Mouse (Mus musculus) forebrain, postnatal 0 days (tissue): ENCODE measurements at regions not wholly inside any gene's neighbourhood (a gene's known extent, or its start where the extent isn't known, plus 50 kb on each side); places are given as distances from the start of the nearest gene placed in this dataset.

Experiments
- ATAC-seq: fragments of 200-750 bp; cut with Nextera tagmentation; 2 replicates; pipeline ENCODE4 v1.8.0; 2017; ENCODE audit warnings: mild to moderate bottlenecking, moderate library complexity
- DNase-seq: peaks from one replicate; pipeline ENCODE4 v3.0.0-alpha.2; 2015
- H3K27ac ChIP-seq: fragments of 300-500 bp; sonication (generic); 2 replicates; pipeline ENCODE4 v1.5.1; 2014; ENCODE audit warnings: low read depth, mild to moderate bottlenecking, antibody characterized with exemption, low read length, moderate library complexity, mixed read lengths
- H3K27me3 ChIP-seq: fragments of 300-500 bp; sonication (generic); 2 replicates; pipeline ENCODE4 v1.6.1; 2014; ENCODE audit warnings: mild to moderate bottlenecking, low read length, mixed read lengths; ENCODE audit not compliant: insufficient read depth
- H3K36me3 ChIP-seq: fragments of 300-500 bp; sonication (generic); 2 replicates; pipeline ENCODE4 v1.6.1; 2014; ENCODE audit warnings: mild to moderate bottlenecking, moderate library complexity; ENCODE audit not compliant: insufficient read depth
- H3K4me1 ChIP-seq: fragments of 300-500 bp; sonication (generic); 2 replicates; pipeline ENCODE4 v1.6.1; 2014; ENCODE audit warnings: antibody characterized with exemption; ENCODE audit not compliant: insufficient read depth
- H3K4me2 ChIP-seq: fragments of 300-500 bp; sonication (generic); 2 replicates; pipeline ENCODE4 v1.6.1; 2014; ENCODE audit warnings: low read depth, mild to moderate bottlenecking, moderate library complexity
- H3K4me3 ChIP-seq: fragments of 300-500 bp; sonication (generic); 2 replicates; pipeline ENCODE4 v1.5.1; 2014; ENCODE audit warnings: low read depth, low read length, mixed read lengths
- H3K9ac ChIP-seq: fragments of 300-500 bp; sonication (generic); 2 replicates; pipeline ENCODE4 v1.6.1; 2014; ENCODE audit warnings: mild to moderate bottlenecking
- H3K9me3 ChIP-seq: fragments of 300-500 bp; sonication (generic); 2 replicates; pipeline ENCODE4 v1.6.1; 2016; ENCODE audit warnings: low read length
- CTCF ChIP-seq: sonication (generic); IDR thresholded peaks from 2 replicates; pipeline ENCODE4 v1.5.1; 2016; ENCODE audit warnings: antibody characterized with exemption, control low read depth, low read depth
- WGBS: fragments of 180-500 bp; shearing (Covaris S2); extraction: QIAGEN DNeasy Blood & Tissue Kit; methylation state at CpG from one replicate; pipeline ENCODE4 v1.1.7; 2014; 5-methylcytosine and 5-hydroxymethylcytosine counted together

DNA sequence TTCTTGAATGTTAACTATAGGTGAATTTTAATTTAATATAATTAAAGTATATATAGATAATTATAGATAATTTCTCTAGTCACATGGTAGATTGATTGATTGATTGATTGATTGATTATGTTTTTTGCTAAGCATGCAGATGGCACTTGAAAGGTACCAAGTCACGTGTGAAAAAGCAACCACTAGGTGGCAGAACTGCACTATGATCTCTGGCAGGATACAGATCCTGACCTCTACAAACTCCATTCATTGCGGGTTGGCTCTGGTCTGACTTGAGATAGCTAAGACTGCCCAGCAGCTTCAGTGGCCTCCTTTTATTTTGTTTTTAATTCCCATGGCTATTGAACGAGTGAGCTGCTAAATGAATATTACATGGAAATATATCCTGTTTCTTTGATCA, 229.7 kb upstream of the Grm3 start:
- TF ChIP-seq CTCF: peak; percentile 38
- ATAC-seq: no peak
- WGBS: 14% methylated on average over 3 of the region's 3 CpGs
- H3K4me3 ChIP-seq: no peak overlapping the region
- H3K4me1 ChIP-seq: no peaks in the 10 kb centered on the region
- H3K27me3 ChIP-seq: no peaks in the 10 kb centered on the region
- no peak for DNase-seq
- no peaks in the 10 kb centered on the region for H3K9me3 ChIP-seq
- no peak overlapping the region for H3K9ac ChIP-seq
- no peaks in the 10 kb centered on the region for H3K36me3 ChIP-seq
- H3K4me2 ChIP-seq: no peak overlapping the region
- H3K27ac ChIP-seq: no peak overlapping the region

- no peaks in the 10 kb centered on the region for H3K4me1 ChIP-seq
- TF ChIP-seq CTCF: no peak
- H3K4me2 ChIP-seq: no peak overlapping the region
- no peaks in the 10 kb centered on the region for H3K27me3 ChIP-seq
- no peak overlapping the region for H3K27ac ChIP-seq
- H3K9me3 ChIP-seq: no peaks in the 10 kb centered on the region
- no peak overlapping the region for H3K4me3 ChIP-seq
- no peak for ATAC-seq
- DNase-seq: no peak
- 34% methylated on average over 2 of the region's 2 CpGs for WGBS
- H3K36me3 ChIP-seq: no peaks in the 10 kb centered on the region
- H3K9ac ChIP-seq: no peak overlapping the region
Measured at GRCm38 (mm10) chr5:9938746-9939145, 213.8 kb upstream of the Grm3 start.

- TF ChIP-seq CTCF: no peak
- Histone ChIP-seq H3K36me3 (no peaks in the 10 kb centered on the region), H3K27me3 (no peaks in the 10 kb centered on the region), H3K4me1 (no peaks in the 10 kb centered on the region), H3K9me3 (no peaks in the 10 kb centered on the region), H3K4me2 (no peak overlapping the region), H3K4me3 (no peak overlapping the region), H3K27ac (no peak overlapping the region), H3K9ac (no peak overlapping the region)
- ATAC-seq: peak; percentile 71
- DNase-seq: peak; percentile 11
- 58% methylated on average over 3 of the region's 3 CpGs for WGBS
Measured at GRCm38 (mm10) chr5:9912936-9913335, 188.0 kb upstream of the Grm3 start.

GRCm38 (mm10) chr5:9911783-9912182, 186.8 kb upstream of the Grm3 start:
- 90% methylated on average over 1 of the region's 1 CpGs for WGBS
- H3K4me3 ChIP-seq: no peak overlapping the region
- DNase-seq (no peak), ATAC-seq (no peak)
- no peak overlapping the region for H3K27ac ChIP-seq
- no peaks in the 10 kb centered on the region for H3K36me3 ChIP-seq
- no peaks in the 10 kb centered on the region for H3K4me1 ChIP-seq
- no peaks in the 10 kb centered on the region for H3K27me3 ChIP-seq
- H3K4me2 ChIP-seq: no peak overlapping the region
- no peak overlapping the region for H3K9ac ChIP-seq
- TF ChIP-seq CTCF: no peak
- no peaks in the 10 kb centered on the region for H3K9me3 ChIP-seq

DNA sequence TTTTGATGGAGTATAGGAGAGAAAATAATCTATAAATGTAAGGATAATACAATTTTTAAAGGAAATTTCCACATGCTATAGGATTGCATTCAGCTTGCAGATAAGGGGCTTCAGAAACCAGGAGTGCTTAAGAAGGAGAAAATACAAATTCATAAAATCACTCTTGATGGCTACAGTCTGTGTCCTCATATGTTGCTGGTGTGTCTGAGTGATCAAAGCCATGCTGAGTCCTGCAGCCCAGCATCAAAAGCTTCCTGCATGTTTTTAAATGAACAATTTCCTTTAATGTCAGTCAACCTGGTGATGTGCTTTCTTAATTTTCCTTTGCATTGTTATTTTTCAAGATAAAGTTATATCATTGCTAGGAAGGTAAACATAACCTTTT, 186.1 kb upstream of the Grm3 start:
- no peaks in the 10 kb centered on the region for H3K27me3 ChIP-seq
- DNase-seq (no peak), ATAC-seq (no peak)
- no peak for TF ChIP-seq CTCF
- no peak overlapping the region for H3K27ac ChIP-seq
- H3K4me2 ChIP-seq: no peak overlapping the region
- no peaks in the 10 kb centered on the region for H3K36me3 ChIP-seq
- H3K4me1 ChIP-seq: no peaks in the 10 kb centered on the region
- no peaks in the 10 kb centered on the region for H3K9me3 ChIP-seq
- no peak overlapping the region for H3K4me3 ChIP-seq
- H3K9ac ChIP-seq: no peak overlapping the region

GRCm38 (mm10) chr5:9910452-9911088, 185.6 kb upstream of the Grm3 start:
- ATAC-seq: peak; percentile 18; the same call in 1 of the 2 replicates
- WGBS: 28% methylated on average over 1 of the region's 1 CpGs

DNA sequence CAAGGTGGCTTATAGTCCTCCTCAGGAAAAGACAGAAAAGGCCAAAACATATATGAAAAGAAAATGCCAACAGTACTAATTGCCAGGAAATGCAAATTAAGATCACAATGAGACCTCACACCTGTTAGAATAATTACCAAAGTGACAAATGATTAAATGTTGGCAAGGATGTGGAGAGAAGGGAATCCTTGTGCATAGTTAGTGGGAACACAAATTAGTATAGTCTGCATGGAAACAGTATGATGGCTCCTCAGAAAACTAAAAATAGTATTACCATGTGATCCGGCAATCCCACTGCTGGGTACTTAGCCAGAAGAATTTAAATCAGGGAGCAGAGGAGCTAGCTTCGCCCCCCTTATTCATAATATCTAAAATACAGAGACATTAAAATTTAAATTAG, 170.3 kb upstream of the Grm3 start:
- WGBS: 30% methylated on average over 2 of the region's 2 CpGs
- Histone ChIP-seq H3K9me3 (no peaks in the 10 kb centered on the region), H3K4me1 (no peaks in the 10 kb centered on the region), H3K27ac (no peak overlapping the region), H3K36me3 (no peaks in the 10 kb centered on the region), H3K4me2 (no peak overlapping the region), H3K27me3 (no peaks in the 10 kb centered on the region), H3K4me3 (no peak overlapping the region), H3K9ac (no peak overlapping the region)
- peak; percentile 69; the same call in 1 of the 2 replicates for ATAC-seq
- DNase-seq: peak; percentile 2
- TF ChIP-seq CTCF: no peak

More at GRCm38 (mm10) chr5:9910452-9911088, 185.6 kb upstream of the Grm3 start:
- Histone ChIP-seq H3K4me2 (no peak overlapping the region), H3K27ac (no peak overlapping the region), H3K4me1 (no peaks in the 10 kb centered on the region), H3K9ac (no peak overlapping the region), H3K4me3 (no peak overlapping the region), H3K9me3 (no peaks in the 10 kb centered on the region), H3K27me3 (no peaks in the 10 kb centered on the region), H3K36me3 (no peaks in the 10 kb centered on the region)
- TF ChIP-seq CTCF: no peak
- no peak for DNase-seq
